Mouse (Mus musculus) CH12F3 (cell line): ENCODE data around the gene Sdhaf3.

Experiments used
- in situ Hi-C: fragments of 300-500 bp; cut with MboI; formaldehyde crosslinking; loops from 2 replicates; pipeline ENCODE4 v1.14.3; 2020; ENCODE audit warnings: low sequenced_read_pairs

Gene Sdhaf3

GRCm38 (mm10) chr6:7062819-7063218 lies 107.0 kb downstream of the Sdhaf3 start:
- in situ Hi-C loops: no loop called here

GRCm38 (mm10) chr6:7068782-7069181 lies 113.0 kb downstream of the Sdhaf3 start:
- in situ Hi-C loops: no loop called here

GRCm38 (mm10) chr6:7069463-7069862 lies 113.7 kb downstream of the Sdhaf3 start:
- in situ Hi-C loops: no loop called here

- in situ Hi-C loops: no loop called here
These were observed 126.2 kb downstream of the Sdhaf3 start for GRCm38 (mm10) chr6:7082054-7082453.

GRCm38 (mm10) chr6:7082467-7083259 lies 126.9 kb downstream of the Sdhaf3 start:
- in situ Hi-C loops: no loop called here

- in situ Hi-C loops: no loop called here
These were observed 127.9 kb downstream of the Sdhaf3 start for GRCm38 (mm10) chr6:7083661-7084060.

GRCm38 (mm10) chr6:7084370-7084769 lies 128.6 kb downstream of the Sdhaf3 start:
- in situ Hi-C loops: no loop called here

- in situ Hi-C loops: no loop called here
These were observed 129.7 kb downstream of the Sdhaf3 start for GRCm38 (mm10) chr6:7085506-7085905.

- in situ Hi-C loops: no loop called here
These were observed 136.3 kb downstream of the Sdhaf3 start for GRCm38 (mm10) chr6:7092094-7092493.
